Mouse (Mus musculus) limb, embryonic 15.5 days (tissue): ENCODE measurements around the gene Vgll4. TPM values are rescaled to one million over a fixed set of nuclear protein-coding genes. Genes with fewer than 3 reads are reported as not detected.
"Not testable (repeated sequence)": the region's sequence is repeated elsewhere in the genome, so short reads cannot be mapped to it uniquely, and the experiment has no call there.

Experiments used
- ATAC-seq: fragments of 200-750 bp; cut with Nextera tagmentation; 2 replicates; pipeline ENCODE4 v1.8.0; 2017; ENCODE audit warnings: low read depth, moderate TSS enrichment; ENCODE audit not compliant: insufficient number of reproducible peaks, low FRiP score, low TSS enrichment
- H3K27ac ChIP-seq: fragments of 300-500 bp; sonication (generic); 2 replicates; pipeline ENCODE4 v1.5.1; 2015; ENCODE audit warnings: moderate library complexity, mild to moderate bottlenecking, inconsistent platforms
- H3K27me3 ChIP-seq: fragments of 300-500 bp; sonication (generic); 2 replicates; pipeline ENCODE4 v1.6.1; 2015; ENCODE audit warnings: inconsistent platforms
- H3K36me3 ChIP-seq: fragments of 300-500 bp; sonication (generic); 2 replicates; pipeline ENCODE4 v1.6.1; 2015; ENCODE audit warnings: inconsistent platforms
- H3K4me1 ChIP-seq: fragments of 300-500 bp; sonication (generic); 2 replicates; pipeline ENCODE4 v1.6.1; 2015; ENCODE audit warnings: inconsistent platforms
- H3K4me2 ChIP-seq: fragments of 300-500 bp; sonication (generic); 2 replicates; pipeline ENCODE4 v1.6.1; 2015; ENCODE audit warnings: mild to moderate bottlenecking, inconsistent platforms
- H3K4me3 ChIP-seq: fragments of 300-500 bp; sonication (generic); 2 replicates; pipeline ENCODE4 v1.5.1; 2015; ENCODE audit warnings: mild to moderate bottlenecking, inconsistent platforms
- H3K9ac ChIP-seq: fragments of 300-500 bp; sonication (generic); 2 replicates; pipeline ENCODE4 v1.6.1; 2015; ENCODE audit warnings: inconsistent platforms
- H3K9me3 ChIP-seq: fragments of 300-500 bp; sonication (generic); 2 replicates; pipeline ENCODE4 v1.6.1; 2016; ENCODE audit warnings: inconsistent platforms
- WGBS: fragments of 180-500 bp; shearing (Covaris S2); methylation state at CpG from one replicate; pipeline ENCODE4 v1.1.7; 2015; 5-methylcytosine and 5-hydroxymethylcytosine counted together
- polyA plus RNA-seq: library from polyadenylated mRNA; unstranded; fragments of >200 nt; fragmentation: Nextera tagmentation; extraction: Ambion mirVana; gene quantifications from 2 replicates; pipeline ENCODE4 v1.2.1, GENCODE M21; 2015

Gene Vgll4
- polyA plus RNA-seq, 1 experiment from 2014 or later = 130 TPM

DNA sequence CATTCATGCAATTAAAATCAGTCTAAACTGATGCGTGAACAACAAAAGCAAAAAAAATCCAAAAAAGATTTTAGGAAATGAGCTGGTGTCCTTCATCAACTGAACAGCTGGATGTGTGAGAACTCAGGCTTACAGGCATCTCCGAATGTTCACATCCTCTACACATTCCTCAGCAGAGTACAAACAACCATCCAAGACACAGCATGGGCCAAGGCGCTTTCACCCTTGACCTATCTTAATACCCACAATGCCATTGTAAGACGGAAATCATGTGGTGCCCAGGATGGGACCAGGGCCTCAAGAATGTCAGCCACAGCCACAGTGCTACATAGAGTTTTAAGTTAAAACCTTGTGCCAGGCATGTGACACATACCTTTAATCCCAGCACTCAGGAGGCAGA lies 44.6 kb downstream of the Vgll4 start:
- no peak for ATAC-seq
- 86% methylated on average over 4 of the region's 4 CpGs for WGBS
- peaks cover 16% of the 10 kb centered on the region for H3K4me1 ChIP-seq
- no peaks in the 10 kb centered on the region for H3K36me3 ChIP-seq
- H3K27me3 ChIP-seq = no peaks in the 10 kb centered on the region
- no peak overlapping the region for H3K27ac ChIP-seq
- no peak overlapping the region for H3K4me2 ChIP-seq
- H3K4me3 ChIP-seq = no peak overlapping the region
- no peak overlapping the region for H3K9ac ChIP-seq
- H3K9me3 ChIP-seq = no peaks in the 10 kb centered on the region

DNA sequence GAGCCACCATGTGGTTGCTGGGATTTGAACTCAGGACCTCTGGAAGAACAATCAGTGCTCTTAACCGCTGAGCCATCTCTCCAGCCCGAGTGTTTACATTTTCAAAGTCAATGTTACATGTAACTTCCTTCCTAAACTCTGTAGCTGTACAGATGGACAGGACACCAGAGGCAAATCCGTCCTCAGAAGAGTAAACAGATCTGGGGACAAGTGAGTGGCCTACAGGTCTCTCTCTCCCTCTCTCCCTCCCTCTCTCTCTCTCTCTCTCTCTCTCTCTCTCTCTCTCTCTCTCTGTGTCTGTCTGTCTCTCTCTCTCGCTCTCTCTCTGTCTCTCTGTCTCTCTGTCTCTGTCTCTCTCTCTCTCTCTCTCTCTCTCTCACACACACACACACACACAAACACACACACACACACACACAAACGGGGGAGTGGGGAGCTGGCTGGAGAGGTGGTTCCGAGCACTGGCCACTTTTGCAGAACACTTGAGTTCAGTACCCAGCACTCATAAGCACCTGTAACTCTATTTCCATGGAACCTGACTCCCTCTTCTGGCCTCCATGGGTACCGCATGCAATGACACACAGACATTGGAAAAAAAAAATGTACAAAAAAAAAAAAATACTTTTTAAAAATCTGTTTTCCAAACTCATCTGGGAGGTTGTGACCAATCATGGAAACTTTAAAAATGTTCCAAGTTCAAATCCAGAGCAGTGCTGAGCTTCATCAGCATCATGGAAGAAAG lies 47.3 kb downstream of the Vgll4 start:
- H3K27me3 ChIP-seq, H3K9me3 ChIP-seq, H3K27ac ChIP-seq, H3K36me3 ChIP-seq, ATAC-seq, H3K9ac ChIP-seq, H3K4me3 ChIP-seq, H3K4me2 ChIP-seq: not testable (repeated sequence)
- 81% methylated on average over 7 of the region's 7 CpGs for WGBS
- peaks cover 30% of the 10 kb centered on the region for H3K4me1 ChIP-seq

DNA sequence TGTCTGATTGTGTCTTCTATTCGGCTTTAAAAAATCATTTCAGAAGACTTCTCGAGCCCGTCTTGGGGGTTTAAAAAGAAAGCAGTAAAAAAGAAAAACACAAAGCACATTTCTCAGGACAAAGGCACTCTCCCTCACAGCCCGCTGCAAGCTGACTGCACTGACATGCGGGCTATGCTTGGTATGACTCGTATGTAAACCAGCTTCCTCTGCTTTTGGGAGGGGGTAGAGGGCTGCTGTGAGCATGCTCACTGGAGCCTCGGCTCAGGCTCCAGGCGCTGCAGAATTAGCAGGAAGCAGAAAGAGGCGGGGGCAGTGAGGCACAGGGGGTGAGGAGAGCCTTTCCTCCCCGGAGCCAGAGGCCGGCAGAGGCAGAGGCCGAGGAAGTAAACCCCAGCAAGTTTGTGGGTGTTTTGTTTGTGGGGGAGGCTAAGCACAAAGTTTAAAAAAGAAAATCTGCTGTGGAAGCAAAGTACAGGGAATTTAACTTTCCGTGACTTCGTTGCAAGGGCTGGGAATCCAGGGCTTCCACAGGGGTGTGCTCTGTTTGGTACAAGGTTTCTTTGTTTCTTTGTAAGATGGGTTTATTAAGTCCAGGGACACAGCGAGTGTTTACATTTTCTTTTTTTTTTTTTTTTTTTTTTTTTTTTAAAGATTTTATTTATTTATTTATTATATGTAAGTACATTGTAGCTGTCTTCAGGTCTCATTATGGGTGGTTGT lies 48.0 kb downstream of the Vgll4 start:
- ATAC-seq = peak; percentile 92

DNA sequence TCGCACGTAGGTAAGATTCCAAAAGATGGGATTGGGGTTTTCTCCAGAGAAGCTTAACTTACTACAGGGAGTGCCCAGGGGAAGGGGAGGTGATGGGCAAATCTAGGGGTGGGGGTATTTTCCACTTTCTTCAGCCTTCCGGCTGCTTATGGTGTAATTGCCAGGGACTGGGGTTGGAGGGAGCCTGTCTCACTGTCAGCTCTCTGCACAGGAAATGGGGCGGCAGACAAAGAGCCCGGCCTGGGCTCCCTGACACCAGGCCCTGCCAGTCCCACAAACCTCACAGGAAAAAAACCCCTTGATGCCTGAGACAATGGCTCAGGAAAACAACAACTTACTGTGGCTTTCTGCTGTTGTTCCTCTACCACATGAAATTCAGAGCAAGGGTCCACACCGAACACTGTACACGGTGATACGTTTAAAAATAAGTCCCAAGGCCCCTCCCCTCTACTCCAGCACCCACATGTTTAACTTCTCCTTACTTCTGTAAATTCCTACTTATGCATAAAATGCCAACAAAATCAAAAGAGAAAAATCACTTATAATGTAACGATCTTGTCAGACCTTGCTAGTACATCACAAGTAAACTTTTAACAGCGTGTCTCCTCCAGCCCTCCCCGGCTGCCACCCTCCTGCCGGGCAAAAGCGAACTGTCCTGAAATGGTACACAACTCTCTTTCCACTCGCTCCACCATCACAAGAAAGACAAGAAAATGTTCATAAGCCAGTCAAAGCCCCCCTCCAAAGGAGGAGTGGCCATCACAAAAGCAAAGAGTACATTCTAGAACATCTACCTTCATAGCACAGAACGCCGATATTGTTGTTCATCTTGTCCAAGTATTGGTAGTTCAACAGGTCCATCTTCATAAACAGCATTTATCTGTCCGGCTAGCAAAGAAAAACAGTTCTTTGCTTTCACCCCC lies 49.0 kb downstream of the Vgll4 start:
- Histone ChIP-seq H3K9me3 (no peaks in the 10 kb centered on the region), H3K4me3 (peak overlapping the region; percentile 61), H3K36me3 (no peaks in the 10 kb centered on the region), H3K4me2 (peak overlapping the region; percentile 65), H3K27me3 (no peaks in the 10 kb centered on the region), H3K27ac (peak overlapping the region; percentile 91), H3K9ac (peak overlapping the region; percentile 72), H3K4me1 (peaks cover 44% of the 10 kb centered on the region)
- no peak for ATAC-seq
- 2% methylated on average over 17 of the region's 17 CpGs for WGBS

More for the DNA sequence above, 48.0 kb downstream of the Vgll4 start:
- Histone ChIP-seq H3K4me3 (peak overlapping the region; percentile 61), H3K36me3 (no peaks in the 10 kb centered on the region), H3K9me3 (no peaks in the 10 kb centered on the region), H3K4me2 (peak overlapping the region; percentile 65), H3K27ac (peak overlapping the region; percentile 91), H3K27me3 (no peaks in the 10 kb centered on the region), H3K9ac (peak overlapping the region; percentile 72), H3K4me1 (peaks cover 38% of the 10 kb centered on the region)
- 3% methylated on average over 15 of the region's 15 CpGs for WGBS

DNA sequence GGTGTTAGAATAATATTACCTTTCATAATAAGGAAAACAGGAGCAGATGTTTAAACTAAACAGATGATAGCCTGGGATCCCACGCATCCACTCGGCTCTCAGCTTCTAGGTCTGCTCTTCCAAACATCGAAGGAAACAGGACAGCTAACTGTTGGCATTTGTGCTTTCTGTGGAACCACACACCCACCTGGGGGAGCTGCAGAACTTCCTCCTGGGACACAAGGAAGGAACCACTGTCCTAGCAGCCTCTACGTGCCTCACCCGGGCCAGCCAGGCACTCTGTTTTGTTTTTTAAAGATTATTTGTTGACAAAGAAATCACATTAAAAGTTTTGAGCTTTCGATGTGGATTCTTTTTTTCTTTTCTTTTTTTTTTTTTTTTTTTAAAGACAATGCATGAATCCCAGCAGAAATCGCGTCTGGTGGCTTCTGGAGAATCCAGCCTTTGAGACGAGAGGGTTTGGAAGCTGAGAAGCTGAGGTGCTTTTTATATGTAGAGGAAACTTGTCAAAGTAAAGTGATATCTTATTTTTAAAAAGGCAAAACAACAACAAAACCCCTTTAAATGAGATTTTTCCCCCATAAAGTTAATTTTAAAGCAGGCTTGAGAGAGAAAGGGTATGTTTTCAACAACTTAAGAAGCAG lies 50.0 kb downstream of the Vgll4 start:
- H3K4me1 ChIP-seq = peaks cover 54% of the 10 kb centered on the region
- 8% methylated on average over 9 of the region's 9 CpGs for WGBS

DNA sequence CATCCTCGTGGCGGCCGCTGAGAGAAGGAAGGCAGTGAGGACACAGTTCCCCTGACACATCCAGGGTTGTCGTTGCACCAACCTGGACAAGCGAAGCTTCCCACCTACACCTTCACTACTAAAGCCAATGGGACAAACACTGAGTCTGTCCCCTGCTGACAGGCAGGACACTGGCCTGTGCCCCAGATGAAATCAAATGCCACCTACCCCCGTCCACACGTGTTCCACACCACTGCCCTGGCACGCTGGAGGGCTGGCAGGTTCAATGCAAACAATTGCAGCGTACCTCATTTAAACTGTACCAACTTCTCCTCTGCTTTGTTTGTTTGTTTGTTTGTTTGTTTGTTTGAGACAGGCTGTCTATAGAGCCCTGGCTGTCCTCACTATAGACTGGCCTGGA lies 50.8 kb downstream of the Vgll4 start:
- Histone ChIP-seq H3K36me3 (no peaks in the 10 kb centered on the region), H3K9me3 (no peaks in the 10 kb centered on the region), H3K4me3 (peak overlapping the region; percentile 61), H3K4me1 (peaks cover 61% of the 10 kb centered on the region), H3K4me2 (peak overlapping the region; percentile 65), H3K27ac (peak overlapping the region; percentile 91), H3K27me3 (no peaks in the 10 kb centered on the region), H3K9ac (peak overlapping the region; percentile 72; the same call in 1 of the 2 replicates)
- WGBS = 66% methylated on average over 9 of the region's 9 CpGs
- ATAC-seq = no peak

More for the DNA sequence above, 50.0 kb downstream of the Vgll4 start:
- H3K4me2 ChIP-seq = peak overlapping the region; percentile 65
- ATAC-seq = no peak
- H3K27me3 ChIP-seq = no peaks in the 10 kb centered on the region
- peak overlapping the region; percentile 91 for H3K27ac ChIP-seq
- peak overlapping the region; percentile 61 for H3K4me3 ChIP-seq
- H3K9ac ChIP-seq = peak overlapping the region; percentile 72
- H3K36me3 ChIP-seq = no peaks in the 10 kb centered on the region
- no peaks in the 10 kb centered on the region for H3K9me3 ChIP-seq

DNA sequence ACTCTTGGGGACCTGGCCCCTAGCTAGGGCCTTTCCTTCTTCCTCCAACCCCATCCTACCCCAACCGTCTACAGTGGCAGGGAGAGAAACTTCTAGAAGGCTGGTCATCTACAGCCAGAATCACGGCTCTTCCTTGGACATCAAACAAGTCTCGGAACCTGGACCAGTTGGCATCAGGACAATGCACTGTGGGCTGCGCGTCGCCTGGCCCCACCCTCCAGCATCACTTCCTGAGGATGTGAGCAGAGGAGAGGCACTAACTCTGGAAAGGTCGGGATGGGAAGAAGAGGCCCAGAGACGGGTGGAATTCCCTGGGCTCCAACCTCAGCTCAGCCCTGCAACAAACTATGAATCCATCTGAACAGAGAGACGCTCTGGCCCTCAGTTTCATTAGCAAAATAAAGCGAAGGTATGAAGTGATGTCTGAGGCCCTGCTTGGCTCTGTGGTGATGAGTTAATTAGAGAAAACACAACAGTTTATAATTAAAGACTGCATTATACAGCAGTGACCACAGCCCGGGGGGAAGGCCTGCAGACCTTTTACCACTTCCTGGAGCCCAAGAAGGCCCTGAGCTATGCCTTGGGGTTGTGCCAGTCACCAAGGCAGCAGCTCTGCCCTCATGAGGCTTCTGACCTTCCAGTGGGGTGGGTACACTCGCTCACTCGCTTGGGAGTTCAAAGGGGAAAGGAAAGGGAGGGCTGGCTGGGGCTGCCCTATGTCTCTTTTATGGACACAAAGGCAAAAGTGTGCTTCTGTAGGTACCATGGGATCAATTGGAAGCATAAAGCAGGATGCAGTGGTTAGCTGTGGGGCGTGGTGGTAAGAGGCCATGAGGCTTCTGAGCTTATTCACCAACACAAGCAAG lies 51.8 kb downstream of the Vgll4 start:
- Histone ChIP-seq H3K27me3 (no peaks in the 10 kb centered on the region), H3K4me1 (peaks cover 71% of the 10 kb centered on the region), H3K4me3 (peak overlapping the region; percentile 61), H3K9ac (peak overlapping the region; percentile 20; the same call in 1 of the 2 replicates), H3K36me3 (no peaks in the 10 kb centered on the region), H3K27ac (peak overlapping the region; percentile 91), H3K9me3 (no peaks in the 10 kb centered on the region), H3K4me2 (peak overlapping the region; percentile 65)
- no peak for ATAC-seq
- WGBS = 29% methylated on average over 14 of the region's 14 CpGs

DNA sequence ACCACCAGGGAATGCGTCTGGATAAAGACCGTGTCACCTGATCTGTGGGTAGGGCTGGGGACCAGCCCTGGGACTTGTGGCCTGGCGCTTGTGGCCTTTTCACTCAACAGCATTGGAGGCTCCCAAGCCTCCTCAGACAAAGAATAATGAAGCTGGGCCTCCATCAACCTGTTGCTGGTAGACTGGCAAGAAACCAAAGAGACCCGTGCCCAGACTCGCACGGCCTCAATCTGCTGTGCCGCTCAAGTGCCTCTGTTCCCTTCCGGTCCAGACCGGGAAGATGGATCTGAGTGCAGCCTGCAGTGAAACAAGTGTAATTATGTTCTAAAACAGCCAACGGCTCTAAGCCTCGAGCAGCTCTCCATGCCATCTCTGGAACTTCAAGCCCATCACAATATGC lies 52.7 kb downstream of the Vgll4 start:
- Histone ChIP-seq H3K4me3 (peak overlapping the region; percentile 21), H3K27ac (peak overlapping the region; percentile 72), H3K27me3 (no peaks in the 10 kb centered on the region), H3K9me3 (no peaks in the 10 kb centered on the region), H3K36me3 (no peaks in the 10 kb centered on the region), H3K9ac (no peak overlapping the region), H3K4me1 (peaks cover 79% of the 10 kb centered on the region), H3K4me2 (peak overlapping the region; percentile 65)
- no peak for ATAC-seq
- WGBS = 9% methylated on average over 11 of the region's 11 CpGs

DNA sequence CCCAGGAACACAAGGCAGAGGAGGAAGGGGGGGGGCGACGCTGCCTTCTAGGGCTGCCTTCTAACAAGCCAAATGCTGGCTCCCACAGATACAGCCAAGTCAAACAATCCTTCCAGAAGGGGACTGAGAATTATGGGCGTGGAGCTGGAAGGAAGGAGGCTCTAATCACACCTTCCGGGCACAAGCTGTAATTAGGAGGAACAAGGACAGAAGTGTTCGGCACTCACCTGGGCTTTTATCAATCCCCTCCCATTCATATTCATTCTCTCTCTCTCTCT lies 53.1 kb downstream of the Vgll4 start:
- Histone ChIP-seq H3K4me3 (peak overlapping the region; percentile 29), H3K27me3 (no peaks in the 10 kb centered on the region)
- ATAC-seq = no peak

DNA sequence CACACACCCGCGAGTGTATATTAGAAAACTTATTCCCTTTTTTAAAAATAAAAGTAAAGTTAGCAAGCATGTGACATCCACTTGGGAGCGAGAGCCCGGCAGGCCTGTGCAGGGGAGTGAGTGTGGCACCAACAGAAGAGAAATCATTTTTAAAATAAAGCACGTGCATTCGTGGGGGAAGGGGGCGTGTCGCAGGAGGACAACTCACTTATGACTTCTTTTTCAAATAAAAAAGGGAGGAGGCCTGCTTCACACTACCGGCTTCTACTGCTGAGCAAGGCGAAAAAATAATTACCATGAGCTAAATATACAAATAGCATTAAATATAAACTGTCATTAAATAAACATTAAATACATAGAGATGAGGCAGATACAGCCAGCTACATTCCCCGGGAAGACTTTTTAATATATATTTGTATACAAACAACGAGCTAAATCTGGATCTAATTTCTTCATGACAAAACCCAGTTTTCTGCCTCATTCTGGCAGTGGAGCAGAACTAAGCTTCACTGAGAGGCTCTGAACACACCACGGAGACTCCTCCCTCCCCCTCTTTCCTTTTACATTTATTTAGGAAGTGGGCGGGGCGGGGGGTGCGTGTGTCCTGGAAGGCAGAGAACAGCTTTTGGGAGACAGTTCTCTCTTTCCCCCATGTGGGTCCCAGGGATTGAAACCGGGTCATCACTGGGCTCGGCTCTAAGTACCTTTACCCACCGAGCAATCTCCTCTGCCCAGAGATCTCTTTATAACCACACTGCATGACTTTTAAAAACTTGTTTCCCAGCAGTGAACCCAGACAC lies 53.7 kb downstream of the Vgll4 start:
- peak overlapping the region; percentile 77 for H3K27ac ChIP-seq
- H3K4me3 ChIP-seq = peak overlapping the region; percentile 29
- ATAC-seq = no peak
- 22% methylated on average over 19 of the region's 19 CpGs for WGBS
- no peak overlapping the region for H3K9ac ChIP-seq
- no peaks in the 10 kb centered on the region for H3K36me3 ChIP-seq
- peaks cover 84% of the 10 kb centered on the region for H3K4me1 ChIP-seq
- peak overlapping the region; percentile 65 for H3K4me2 ChIP-seq
- H3K27me3 ChIP-seq = no peaks in the 10 kb centered on the region
- H3K9me3 ChIP-seq = no peaks in the 10 kb centered on the region

More for the DNA sequence above, 53.1 kb downstream of the Vgll4 start:
- H3K36me3 ChIP-seq = no peaks in the 10 kb centered on the region
- H3K4me2 ChIP-seq = peak overlapping the region; percentile 65
- no peak overlapping the region for H3K9ac ChIP-seq
- peak overlapping the region; percentile 77 for H3K27ac ChIP-seq
- H3K9me3 ChIP-seq = no peaks in the 10 kb centered on the region
- peaks cover 80% of the 10 kb centered on the region for H3K4me1 ChIP-seq
- WGBS = 1% methylated on average over 5 of the region's 5 CpGs
